Comparison of ENCODE assay signal across 21 mouse cellular contexts in genomic region chr19:46996095-46996494, GRCm38 (mm10). TPM values are rescaled to one million over a fixed set of nuclear protein-coding genes. Genes with fewer than 3 reads are reported as not detected.
A peak's percentile ranks its signal among the peaks of the same experiment; 100 is the strongest.
DNase-seq lines count a peak whose midpoint lies in the region; ATAC-seq and TF ChIP-seq lines count a peak whose summit lies in the region.
"Had no signal": no experiment of that assay in that cellular context is flagged by ENCODE, and none has a peak within 500 bp of the region (broad histone marks: within the 10 kb centered on the region; RNA-seq: fewer than 3 reads in every experiment).

No protein-coding gene starts in this region.

- no peak overlapping the region for H3K4me3 ChIP-seq in cerebellum, adult 2 months (replicated peaks; ENCODE audit: insufficient read depth, low read depth, low read length)
- H3K4me3 ChIP-seq: embryonic facial prominence, embryonic 15.5 days; erythroblast, embryonic 14.5 days; forebrain, embryonic 10.5 days; heart, adult 2 months; heart, embryonic 15.5 days; hindbrain, embryonic 13.5 days; intestine, embryonic 15.5 days had no signal

- H3K4me1 ChIP-seq in cerebellum, adult 2 months (ENCODE audit: control insufficient read depth, insufficient read depth, low read length) = peaks cover 21% of the 10 kb centered on the region
- H3K4me1 ChIP-seq: embryonic facial prominence, embryonic 15.5 days; forebrain, embryonic 10.5 days; heart, embryonic 15.5 days; hindbrain, embryonic 13.5 days; intestine, embryonic 15.5 days had no signal

- no peak for TF ChIP-seq POLR2A in cerebellum, adult 2 months (IDR thresholded peaks at IDR 0.05; ENCODE audit: borderline replicate concordance, insufficient read depth, low read length)

- no peak for TF ChIP-seq CTCF in cerebellum, adult 2 months (IDR thresholded peaks at IDR 0.05; ENCODE audit: borderline replicate concordance, insufficient read depth, low read depth, low read length)

- intact Hi-C loops in left cerebral cortex, postnatal 4 days (cut with DNase I) = no loop called here

- WGBS in cerebellum, adult 2 months = 25% methylated on average over 9 of the region's 9 CpGs

- H3K27me3 ChIP-seq in cerebellum, adult 2 months (ENCODE audit: control insufficient read depth, insufficient read depth, low read length) = no peaks in the 10 kb centered on the region
- H3K27me3 ChIP-seq: embryonic facial prominence, embryonic 15.5 days; heart, embryonic 15.5 days; hindbrain, embryonic 13.5 days; intestine, embryonic 15.5 days had no signal

- H3K27ac ChIP-seq in cerebellum, adult 2 months (ENCODE audit: insufficient read depth, low read length) = 0 out of 2 replicates have a peak overlapping the region, but pooled peaks have one; percentile 6
- H3K27ac ChIP-seq: embryonic facial prominence, embryonic 15.5 days; forebrain, embryonic 10.5 days; heart, adult 2 months; heart, embryonic 15.5 days; hindbrain, embryonic 13.5 days; intestine, embryonic 15.5 days had no signal

- peak; percentile 53 to 62 for DNase-seq in cerebellum, adult 2 months
- no peak for DNase-seq in frontal cortex, postnatal 10 days (ENCODE audit: low spot score in 2 of 2)
- DNase-seq in brain, adult 2 months (ENCODE audit: low read depth, low spot score) = peak; percentile 80
- no peak for DNase-seq in left cerebral cortex, postnatal 4 days
- DNase-seq: adrenal gland, adult 2 months; adrenal gland, postnatal 25 days; embryo, embryonic 11 days; gastrocnemius, postnatal 10 days; heart, adult 2 months; heart, postnatal 14 days; kidney, adult 18-20 months had no signal

- ATAC-seq in cerebellum, adult (ENCODE audit: insufficient number of reproducible peaks, low FRiP score, low TSS enrichment) = no peak; the same call in 1 of the 2 replicates
- peak; percentile 45; the same call in 1 of the 2 replicates for ATAC-seq in frontal cortex, adult (ENCODE audit: low TSS enrichment)
- ATAC-seq: forebrain, embryonic 14.5 days; intestine, embryonic 15.5 days had no signal

RNA-seq across cellular contexts. Expression of gene Ina, which starts 18.4 kb away (rescaled TPM):
- 214 and 232 TPM in 2 replicates for polyA plus RNA-seq in cerebellum, adult 2 months (2012; rRNA removed)
- total RNA-seq in left cerebral cortex, postnatal 4 days (2021) = 100 to 1,000 TPM; 246 to 250 TPM
- total RNA-seq: heart, postnatal 14 days; hematopoietic stem cell, adult 5-6 weeks had no signal
- polyA plus RNA-seq: erythroblast, embryonic 14.5 days had no signal

RNA-seq across cellular contexts. Expression of gene Nt5c2, which starts 18.9 kb away (rescaled TPM):
- polyA plus RNA-seq in cerebellum, adult 2 months (2012; rRNA removed) = 48.9 and 49.3 TPM in 2 replicates
- total RNA-seq in left cerebral cortex, postnatal 4 days (2021) = 10 to 100 TPM; 84.0 to 93.6 TPM

RNA-seq across cellular contexts. Expression of gene Pcgf6, which starts 54.6 kb away (rescaled TPM):
- 40.4 and 40.9 TPM in 2 replicates for polyA plus RNA-seq in cerebellum, adult 2 months (2012; rRNA removed)
- total RNA-seq in left cerebral cortex, postnatal 4 days (2021) = 10 to 100 TPM; 25.0 to 26.1 TPM

Comparison
In these comparisons a context has a peak if more than half of its experiments do, and no peak if none do; other contexts are left out.
1. DNase-seq: peak in cerebellum, adult 2 months (2 of 2) and brain, adult 2 months (single experiment); none in frontal cortex, postnatal 10 days (0 of 2) and left cerebral cortex, postnatal 4 days (single experiment).